Mouse (Mus musculus): ENCODE measurements around the gene Tefm.

DNA sequence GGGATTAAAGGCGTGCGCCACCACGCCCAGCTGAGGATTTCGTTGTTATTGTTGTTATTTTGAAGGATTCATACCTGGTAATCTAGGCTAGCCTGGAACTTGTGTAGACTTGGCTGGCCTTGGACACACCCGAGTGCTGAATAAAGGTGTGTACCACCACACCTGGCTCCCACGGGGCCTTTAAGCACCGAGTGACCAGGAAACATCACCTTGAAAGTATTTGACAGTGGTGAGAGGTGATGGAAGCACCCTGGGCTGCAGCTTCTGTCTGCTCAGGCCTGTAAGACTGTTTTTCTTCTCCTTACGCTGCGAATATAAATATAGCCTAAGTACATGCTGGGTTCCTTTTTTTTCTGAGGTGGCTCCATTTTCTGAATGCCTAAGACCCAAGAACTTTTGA is 26.1 kb upstream of the Tefm start:
- TF ChIP-seq GATA1 (IDR thresholded peaks at IDR 0.05; ENCODE audit: borderline replicate concordance, low read length) (no peak), FLI1 (IDR thresholded peaks at IDR 0.05; ENCODE audit: low read length) (no peak)
